Mouse (Mus musculus) hematopoietic stem cell, adult 5-6 weeks (primary cell): ENCODE measurements around the gene B3gnt2. TPM values are rescaled to one million over a fixed set of nuclear protein-coding genes. Genes with fewer than 3 reads are reported as not detected.

Experiments used
- ATAC-seq, 2 experiments: fragments of 125-278 bp in 1 of 2; replicated peaks in 1 of 2; 2 replicates each; pipeline ENCODE4 v1.8.0; 2016 to 2017; ENCODE audit warnings: inconsistent platforms in 2 of 2, mild to moderate bottlenecking in 2 of 2, moderate number of reproducible peaks in 2 of 2, low read depth in 1 of 2, moderate TSS enrichment in 1 of 2; ENCODE audit not compliant: low FRiP score in 2 of 2, poor library complexity in 2 of 2, severe bottlenecking in 2 of 2, insufficient read depth in 1 of 2, low TSS enrichment in 1 of 2
- total RNA-seq: library from RNA; stranded (forward); fragments of 172-1452, 232-1000 nt; gene quantifications from 2 replicates; pipeline ENCODE4 v1.2.3, GENCODE M21; 2017

B3gnt2 gene
- total RNA-seq, 1 experiment from 2014 or later: 13.7 TPM

GRCm38 (mm10) chr11:22733936-22734335, 126.8 kb downstream of the B3gnt2 start:
- ATAC-seq: no peak

GRCm38 (mm10) chr11:22732907-22733306, 127.9 kb downstream of the B3gnt2 start:
- ATAC-seq: no peak

- ATAC-seq: no peak
Measured at GRCm38 (mm10) chr11:22723096-22723495, 137.7 kb downstream of the B3gnt2 start.

- no peak for ATAC-seq
Measured at GRCm38 (mm10) chr11:22720096-22720495, 140.7 kb downstream of the B3gnt2 start.

- no peak for ATAC-seq
Measured at GRCm38 (mm10) chr11:22719570-22719969, 141.2 kb downstream of the B3gnt2 start.

- ATAC-seq: no peak
Measured at GRCm38 (mm10) chr11:22718036-22718435, 142.7 kb downstream of the B3gnt2 start.

GRCm38 (mm10) chr11:22711327-22711726, 149.4 kb downstream of the B3gnt2 start:
- ATAC-seq: no peak

GRCm38 (mm10) chr11:22710596-22710995, 150.2 kb downstream of the B3gnt2 start:
- ATAC-seq: peak; percentile 91; a peak in 3 of 4 replicates

Other genes starting within 250 kb of the B3gnt2 start
- gene Zrsr1, start 111.0 kb upstream of the B3gnt2 start, total RNA-seq: 33.6 and 49.6 TPM in 2 replicates
- 36.3 and 52.4 TPM in 2 replicates for gene Gm28048, start 121.1 kb upstream of the B3gnt2 start, total RNA-seq
- 66.7 and 79.5 TPM in 2 replicates for gene Commd1, start 121.4 kb upstream of the B3gnt2 start, total RNA-seq
- 299 and 343 TPM in 2 replicates for gene Cct4, start 129.6 kb upstream of the B3gnt2 start, total RNA-seq
- gene Fam161a, start 146.6 kb upstream of the B3gnt2 start, total RNA-seq: 2.3 and 4.2 TPM in 2 replicates